Mouse (Mus musculus) midbrain, embryonic 16.5 days (tissue): Measurements from ENCODE around the gene Edem3. TPM values are rescaled to one million over a fixed set of nuclear protein-coding genes. Genes with fewer than 3 reads are reported as not detected.
A peak's percentile ranks its signal among the peaks of the same experiment; 100 is the strongest.

Experiments
- ATAC-seq: fragments of 200-750 bp; cut with Nextera tagmentation; 2 replicates; pipeline ENCODE4 v1.8.0; 2017; ENCODE audit warnings: moderate TSS enrichment
- H3K27ac ChIP-seq: fragments of 300-500 bp; sonication (generic); 2 replicates; pipeline ENCODE4 v1.5.1; 2014; ENCODE audit warnings: mild to moderate bottlenecking, low read length, mixed read lengths
- H3K27me3 ChIP-seq: fragments of 300-500 bp; sonication (generic); 2 replicates; pipeline ENCODE4 v1.6.1; 2014; ENCODE audit warnings: low read depth, low read length, mixed read lengths; ENCODE audit not compliant: control insufficient read depth, insufficient read depth
- H3K36me3 ChIP-seq: fragments of 300-500 bp; sonication (generic); 2 replicates; pipeline ENCODE4 v1.6.1; 2014; ENCODE audit warnings: mild to moderate bottlenecking, low read length, moderate library complexity, mixed read lengths; ENCODE audit not compliant: control insufficient read depth, insufficient read depth
- H3K4me1 ChIP-seq: fragments of 300-500 bp; sonication (generic); 2 replicates; pipeline ENCODE4 v1.6.1; 2014; ENCODE audit warnings: mild to moderate bottlenecking, low read length, mixed read lengths; ENCODE audit not compliant: control insufficient read depth, insufficient read depth
- H3K4me2 ChIP-seq: fragments of 300-500 bp; sonication (generic); 2 replicates; pipeline ENCODE4 v1.6.1; 2014; ENCODE audit warnings: mild to moderate bottlenecking, low read length, mixed read lengths
- H3K4me3 ChIP-seq: fragments of 300-500 bp; sonication (generic); 2 replicates; pipeline ENCODE4 v1.5.1; 2014; ENCODE audit warnings: low read depth, mild to moderate bottlenecking, low read length, moderate library complexity, mixed read lengths
- H3K9ac ChIP-seq: fragments of 300-500 bp; sonication (generic); 2 replicates; pipeline ENCODE4 v1.6.1; 2014; ENCODE audit warnings: low read depth, low read length, mixed read lengths
- H3K9me3 ChIP-seq: fragments of 300-500 bp; sonication (generic); replicated peaks from 2 replicates; pipeline ENCODE4 v1.6.1; 2014; ENCODE audit warnings: mild to moderate bottlenecking, low read length, mixed read lengths; ENCODE audit not compliant: control insufficient read depth, poor library complexity, severe bottlenecking
- WGBS: fragments of 180-500 bp; shearing (Covaris S2); extraction: QIAGEN DNeasy Blood & Tissue Kit; methylation state at CpG from one replicate; pipeline ENCODE4 v1.1.7; 2014; 5-methylcytosine and 5-hydroxymethylcytosine counted together
- polyA plus RNA-seq: library from polyadenylated mRNA; unstranded; fragments of >200 nt; fragmentation: Nextera tagmentation; extraction: Ambion mirVana; gene quantifications from 2 replicates; pipeline ENCODE4 v1.2.1, GENCODE M21; 2015

Gene Edem3
- 22.4 and 27.1 TPM in 2 replicates for polyA plus RNA-seq

DNA sequence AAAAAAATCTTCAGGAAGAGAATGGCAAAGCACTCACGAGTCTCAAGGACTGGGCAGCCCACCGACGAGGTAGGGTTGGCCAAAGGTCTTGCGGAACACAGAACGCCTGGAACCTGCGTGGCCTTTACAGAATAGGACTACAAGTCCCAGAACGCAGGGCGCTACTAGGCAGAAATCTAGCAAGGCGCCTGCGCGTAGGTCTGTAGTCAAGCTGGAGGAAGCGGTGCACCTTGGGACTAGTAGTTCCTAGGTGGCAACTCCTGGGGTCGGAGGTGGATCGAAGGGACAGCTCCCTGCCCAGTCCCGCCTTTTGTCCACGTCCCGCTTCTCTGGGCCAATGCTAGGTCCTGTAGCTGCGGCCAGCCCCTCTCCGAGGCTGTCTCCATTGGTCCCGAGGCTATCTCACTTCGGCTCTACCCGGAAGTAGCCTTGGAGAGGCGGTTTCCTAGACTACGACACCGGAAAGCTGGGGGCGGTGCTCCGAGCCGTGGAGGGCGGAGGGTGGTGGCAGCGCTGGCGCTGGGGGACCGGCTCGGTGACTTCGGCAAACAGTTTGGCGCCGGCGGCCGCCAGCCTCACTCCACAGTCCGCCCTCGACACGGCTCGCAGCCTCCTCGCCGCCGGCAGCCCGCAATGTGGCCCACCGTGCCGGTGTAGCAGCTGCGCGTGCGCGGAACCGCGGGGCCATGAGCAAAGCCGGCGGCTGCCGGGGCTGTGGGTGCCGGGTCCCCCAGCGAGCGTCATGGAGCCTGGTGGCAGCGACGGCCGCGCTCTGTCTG lies at the start of gene Edem3:
Gene Edem3 (plus strand): TSS at position 491 of the 779 bp plus-strand sequence.
- Histone ChIP-seq H3K27me3 (no peaks in the 10 kb centered on the region), H3K27ac (peak within 1 kb of the TSS; percentile 89), H3K4me2 (peak within 1 kb of the TSS; percentile 95), H3K9ac (peak within 1 kb of the TSS; percentile 82), H3K36me3 (no peaks in the 10 kb centered on the region), H3K9me3 (no peaks in the 10 kb centered on the region), H3K4me3 (peak within 1 kb of the TSS; percentile 96), H3K4me1 (peaks cover 20% of the 10 kb centered on the region)
- ATAC-seq = peak; percentile 100
- under 1% methylated on average over 64 of the region's 64 CpGs for WGBS

DNA sequence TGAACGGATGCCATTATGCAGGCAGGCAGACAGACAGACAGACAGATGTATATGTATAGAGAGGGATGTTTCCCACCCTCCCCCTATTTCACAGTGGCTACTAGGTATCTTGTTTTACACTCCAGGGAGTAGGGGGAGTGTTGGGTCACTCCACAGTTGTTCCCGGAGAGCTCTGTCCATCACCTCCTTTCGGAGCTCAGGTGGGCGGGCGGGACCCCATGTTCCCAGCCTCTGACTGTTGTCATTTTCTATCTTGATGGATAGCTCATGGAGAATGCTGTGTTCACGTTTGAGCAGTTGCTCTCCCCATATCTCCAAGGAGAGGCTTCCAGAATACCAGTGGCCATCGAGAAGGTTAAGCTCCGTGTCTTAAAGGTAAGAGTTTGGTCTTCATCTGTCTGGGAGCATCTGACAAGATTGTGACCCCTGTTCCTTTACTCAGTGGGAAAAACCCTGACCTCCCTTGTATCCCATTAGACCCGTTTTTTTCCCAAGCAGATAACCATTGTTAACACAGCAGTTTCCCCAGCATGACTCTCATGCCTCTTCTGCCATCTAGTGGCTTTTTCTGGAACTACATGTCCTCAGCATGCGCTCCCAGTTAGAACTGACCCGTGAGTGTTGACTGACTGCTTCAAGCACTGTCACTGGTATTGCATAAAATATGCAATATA lies 49.3 kb upstream of the Edem3 start:
- H3K9me3 ChIP-seq = no peaks in the 10 kb centered on the region
- 37% methylated on average over 11 of the region's 11 CpGs for whole genome bisulfite sequencing
- H3K4me1 ChIP-seq = peaks cover 2% of the 10 kb centered on the region; the same call in 1 of the 2 replicates
- peak; percentile 92 for ATAC-seq
- H3K27me3 ChIP-seq = no peaks in the 10 kb centered on the region
- no peaks in the 10 kb centered on the region for H3K36me3 ChIP-seq
- H3K4me2 ChIP-seq = peak overlapping the region; percentile 39
- H3K27ac ChIP-seq = no peak overlapping the region
- H3K9ac ChIP-seq = no peak overlapping the region
- H3K4me3 ChIP-seq = no peak overlapping the region

DNA sequence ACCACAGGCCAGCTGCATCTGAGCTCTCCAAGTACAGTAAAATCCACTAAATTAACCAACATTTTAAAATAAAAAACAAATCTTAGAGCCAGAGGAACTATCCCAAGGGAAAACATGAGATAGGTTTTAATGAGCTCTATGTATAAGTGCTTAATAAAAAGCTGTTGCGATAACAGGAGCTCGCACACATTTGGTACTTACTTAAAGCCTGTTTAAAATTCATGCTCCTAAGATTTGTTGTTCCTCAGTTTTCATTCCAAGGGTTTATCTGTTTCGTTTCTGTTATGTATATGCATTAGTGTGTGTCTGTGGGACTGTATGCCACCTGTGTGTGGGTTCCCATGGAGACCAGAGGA lies 48.8 kb upstream of the Edem3 start:
- 79% methylated on average over 3 of the region's 3 CpGs for WGBS

GRCm38 (mm10) chr1:151708966-151709733 lies 46.0 kb upstream of the Edem3 start:
- WGBS = 71% methylated on average over 13 of the region's 13 CpGs
- Histone ChIP-seq H3K27ac (no peak overlapping the region), H3K27me3 (no peaks in the 10 kb centered on the region), H3K9ac (no peak overlapping the region), H3K4me3 (no peak overlapping the region), H3K4me2 (no peak overlapping the region), H3K9me3 (no peaks in the 10 kb centered on the region), H3K36me3 (no peaks in the 10 kb centered on the region), H3K4me1 (peaks cover 2% of the 10 kb centered on the region; the same call in 1 of the 2 replicates)
- ATAC-seq = no peak

More for the DNA sequence above, 48.8 kb upstream of the Edem3 start:
- Histone ChIP-seq H3K4me1 (peaks cover 2% of the 10 kb centered on the region; the same call in 1 of the 2 replicates), H3K27me3 (no peaks in the 10 kb centered on the region), H3K9ac (no peak overlapping the region), H3K4me3 (no peak overlapping the region), H3K9me3 (no peaks in the 10 kb centered on the region), H3K36me3 (no peaks in the 10 kb centered on the region), H3K27ac (no peak overlapping the region), H3K4me2 (no peak overlapping the region; the same call in 1 of the 2 replicates)
- ATAC-seq = 0 out of 2 replicates have a peak, but pooled peaks have one; percentile 20

- no peak for ATAC-seq
- WGBS = 72% methylated on average over 2 of the region's 2 CpGs
- H3K4me1 ChIP-seq = peaks cover 2% of the 10 kb centered on the region; the same call in 1 of the 2 replicates
- no peaks in the 10 kb centered on the region for H3K36me3 ChIP-seq
- no peak overlapping the region for H3K4me2 ChIP-seq
- H3K9ac ChIP-seq = no peak overlapping the region
- no peak overlapping the region for H3K27ac ChIP-seq
- no peaks in the 10 kb centered on the region for H3K9me3 ChIP-seq
- H3K27me3 ChIP-seq = no peaks in the 10 kb centered on the region
- no peak overlapping the region for H3K4me3 ChIP-seq
Observed at GRCm38 (mm10) chr1:151709734-151710022, 45.5 kb upstream of the Edem3 start.

DNA sequence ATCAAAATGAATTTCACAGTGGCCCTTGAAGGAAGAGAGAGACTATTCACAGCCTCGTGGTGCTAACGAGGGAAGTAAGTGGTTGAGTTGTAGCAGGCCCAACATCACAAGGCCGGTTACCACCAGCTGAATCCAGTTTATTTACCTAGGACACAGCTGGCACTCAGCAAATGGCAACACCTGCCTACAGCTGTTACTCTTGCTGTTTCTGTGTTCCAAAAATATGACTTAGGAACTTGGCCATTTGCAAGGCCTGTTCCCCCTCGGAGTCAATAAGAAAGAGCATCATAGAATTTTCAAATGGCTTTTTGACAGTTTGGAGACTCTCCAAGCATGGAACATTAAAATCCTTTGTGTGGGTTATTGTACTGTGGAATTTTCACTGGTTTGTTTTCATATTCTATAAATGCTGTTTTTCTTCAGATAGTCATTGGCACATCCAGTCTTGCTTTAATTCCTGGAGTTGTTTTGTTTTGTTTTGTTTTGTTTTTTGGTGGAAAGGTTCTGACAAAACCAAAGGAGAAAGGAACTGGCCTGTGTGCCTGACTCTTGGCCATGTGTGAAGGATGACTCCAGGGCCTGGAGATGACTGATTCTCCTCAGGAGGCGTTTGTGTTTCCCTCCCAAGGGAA lies 44.6 kb upstream of the Edem3 start:
- no peak overlapping the region for H3K4me2 ChIP-seq

DNA sequence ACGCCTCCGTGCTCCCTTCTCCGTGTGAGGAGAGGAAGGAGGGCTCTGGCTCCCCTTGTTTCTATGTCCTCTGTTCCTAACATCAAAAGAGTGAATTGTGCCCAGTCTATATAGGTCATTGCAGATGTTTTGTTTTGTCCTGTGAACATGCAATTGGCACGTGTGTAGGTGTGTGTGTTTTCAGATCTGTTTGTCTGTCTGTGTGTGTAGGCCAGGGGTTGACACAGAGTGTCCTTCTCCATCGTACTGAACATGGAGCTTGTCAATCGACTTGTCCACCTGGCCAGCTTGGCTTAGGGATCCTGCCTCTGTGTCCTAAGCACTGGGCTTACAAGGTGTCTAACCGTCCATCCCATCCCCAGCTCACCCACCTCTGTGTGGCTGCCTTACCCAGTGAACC lies 44.1 kb upstream of the Edem3 start:
- no peak for ATAC-seq
- Histone ChIP-seq H3K27me3 (no peaks in the 10 kb centered on the region), H3K9me3 (no peaks in the 10 kb centered on the region), H3K4me3 (no peak overlapping the region), H3K27ac (no peak overlapping the region), H3K4me1 (no peaks in the 10 kb centered on the region), H3K4me2 (no peak overlapping the region), H3K9ac (no peak overlapping the region), H3K36me3 (no peaks in the 10 kb centered on the region)
- 78% methylated on average over 7 of the region's 7 CpGs for WGBS

More for the DNA sequence above, 44.6 kb upstream of the Edem3 start:
- Histone ChIP-seq H3K27me3 (no peaks in the 10 kb centered on the region), H3K9ac (no peak overlapping the region), H3K9me3 (no peaks in the 10 kb centered on the region), H3K4me3 (no peak overlapping the region), H3K4me1 (peaks cover 2% of the 10 kb centered on the region; the same call in 1 of the 2 replicates), H3K27ac (no peak overlapping the region), H3K36me3 (no peaks in the 10 kb centered on the region)
- 80% methylated on average over 5 of the region's 5 CpGs for WGBS
- ATAC-seq = no peak

GRCm38 (mm10) chr1:151712664-151713063 lies 42.5 kb upstream of the Edem3 start:
- WGBS = 56% methylated on average over 5 of the region's 5 CpGs
- Histone ChIP-seq H3K27me3 (no peaks in the 10 kb centered on the region), H3K9me3 (no peaks in the 10 kb centered on the region), H3K4me1 (no peaks in the 10 kb centered on the region), H3K4me3 (no peak overlapping the region), H3K27ac (no peak overlapping the region), H3K4me2 (no peak overlapping the region), H3K9ac (no peak overlapping the region), H3K36me3 (no peaks in the 10 kb centered on the region)
- ATAC-seq = no peak
